Mouse (Mus musculus) embryo, embryonic 9.5 days (tissue): Measurements from ENCODE around the gene Tent4a.

ENCODE experiments used
- DNase-seq: peaks from one replicate; pipeline ENCODE4 v3.0.0-alpha.2; 2017; ENCODE audit errors: extremely low spot score

Gene Tent4a

DNA sequence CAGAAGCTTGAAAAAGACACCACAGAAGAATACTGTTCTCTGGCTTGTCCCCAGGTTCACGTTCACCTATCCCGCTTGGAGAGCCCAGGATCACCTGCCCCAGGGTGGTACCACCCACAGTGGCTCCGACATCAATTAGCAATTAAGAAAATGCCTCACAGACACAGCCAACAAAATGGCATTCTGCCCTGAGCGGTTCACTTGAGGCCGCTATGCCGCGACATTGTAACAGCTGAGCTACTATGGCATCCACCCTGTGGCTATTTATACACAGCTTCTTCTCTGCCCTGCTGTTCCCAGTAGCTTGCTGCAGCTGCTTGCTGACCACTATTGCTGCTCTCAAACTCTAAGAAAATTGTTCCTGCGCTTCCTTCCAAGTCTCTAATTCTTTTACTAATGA, 53.4 kb downstream of the Tent4a start:
- peak; percentile 12 for DNase-seq

DNA sequence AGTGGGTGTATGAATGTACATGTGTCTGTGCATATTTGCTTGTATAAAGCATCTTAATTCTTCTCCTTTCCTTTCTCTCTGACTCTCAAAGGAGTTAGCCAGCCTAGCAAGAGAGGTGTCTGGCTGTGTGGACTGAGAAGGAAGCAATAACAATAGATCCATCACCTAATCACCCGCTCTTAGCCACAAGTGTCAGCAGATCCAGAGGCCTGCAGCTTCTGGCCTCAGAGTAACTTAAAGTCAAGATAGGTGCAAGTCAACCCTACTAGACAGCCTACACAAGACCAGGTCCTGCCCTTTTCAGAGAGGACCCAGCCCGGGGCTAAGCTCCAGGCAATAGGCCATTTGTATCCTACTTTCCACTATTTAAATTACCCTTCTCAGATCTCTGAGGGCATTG, 54.5 kb downstream of the Tent4a start:
- DNase-seq = no peak

DNA sequence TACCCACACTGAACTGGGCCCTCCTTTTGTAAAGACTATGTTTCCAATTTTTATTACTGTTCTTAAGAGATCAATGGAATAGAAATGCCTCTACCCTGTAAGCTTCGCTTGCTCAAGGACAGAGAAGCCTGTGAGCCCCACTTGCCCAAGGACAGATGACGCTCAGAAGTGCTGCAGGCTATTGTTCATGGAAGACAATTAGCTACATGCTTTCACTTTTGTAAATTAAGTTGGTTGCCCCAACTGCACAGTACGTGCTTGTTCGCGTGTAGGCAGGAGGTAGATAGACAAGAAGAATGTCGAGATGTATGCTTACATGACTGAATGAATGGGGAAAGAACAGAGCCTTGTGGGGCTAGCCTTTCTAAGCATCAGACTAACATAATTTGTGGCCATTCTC, 55.7 kb downstream of the Tent4a start:
- no peak for DNase-seq

DNA sequence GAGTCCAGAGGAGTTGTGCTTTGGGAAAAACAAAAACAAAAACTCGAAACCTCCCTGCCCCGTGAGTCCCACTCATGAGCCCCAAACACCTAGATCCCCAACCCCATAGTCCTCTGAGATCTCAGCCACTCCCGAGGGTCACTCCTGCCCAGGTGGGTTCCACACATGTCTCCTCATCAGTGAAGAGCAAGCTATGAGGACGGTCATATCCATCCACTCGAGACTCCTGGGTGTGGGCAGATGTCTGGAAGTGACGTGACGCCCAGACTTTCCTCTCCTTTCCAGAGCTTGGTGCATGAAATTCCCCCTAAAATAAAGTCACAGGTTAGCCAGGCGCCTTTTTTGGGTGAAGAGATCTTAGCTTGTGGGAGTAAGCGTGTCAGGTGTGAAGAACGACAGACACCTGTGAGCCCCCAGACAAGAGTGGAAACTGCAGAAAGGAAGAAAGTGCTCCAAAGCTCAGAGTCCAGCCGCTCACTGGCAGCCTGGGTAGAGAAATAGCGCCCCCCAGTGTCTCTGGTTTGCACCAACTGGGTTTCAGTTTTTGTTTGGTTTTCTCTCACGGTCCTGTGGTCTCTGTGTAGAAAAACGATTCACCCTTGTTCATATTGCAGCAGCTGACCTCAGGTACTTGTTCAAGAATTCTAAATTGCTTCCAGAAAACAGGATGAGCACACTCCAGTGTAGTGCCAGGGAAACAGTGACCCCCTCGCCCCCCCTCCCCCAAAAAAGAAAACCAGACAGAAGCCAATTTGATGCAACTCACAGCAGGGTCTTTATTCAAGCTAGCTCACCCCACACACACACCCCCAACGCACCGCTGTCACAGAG, 73.6 kb downstream of the Tent4a start:
- DNase-seq = peak; percentile 60

DNA sequence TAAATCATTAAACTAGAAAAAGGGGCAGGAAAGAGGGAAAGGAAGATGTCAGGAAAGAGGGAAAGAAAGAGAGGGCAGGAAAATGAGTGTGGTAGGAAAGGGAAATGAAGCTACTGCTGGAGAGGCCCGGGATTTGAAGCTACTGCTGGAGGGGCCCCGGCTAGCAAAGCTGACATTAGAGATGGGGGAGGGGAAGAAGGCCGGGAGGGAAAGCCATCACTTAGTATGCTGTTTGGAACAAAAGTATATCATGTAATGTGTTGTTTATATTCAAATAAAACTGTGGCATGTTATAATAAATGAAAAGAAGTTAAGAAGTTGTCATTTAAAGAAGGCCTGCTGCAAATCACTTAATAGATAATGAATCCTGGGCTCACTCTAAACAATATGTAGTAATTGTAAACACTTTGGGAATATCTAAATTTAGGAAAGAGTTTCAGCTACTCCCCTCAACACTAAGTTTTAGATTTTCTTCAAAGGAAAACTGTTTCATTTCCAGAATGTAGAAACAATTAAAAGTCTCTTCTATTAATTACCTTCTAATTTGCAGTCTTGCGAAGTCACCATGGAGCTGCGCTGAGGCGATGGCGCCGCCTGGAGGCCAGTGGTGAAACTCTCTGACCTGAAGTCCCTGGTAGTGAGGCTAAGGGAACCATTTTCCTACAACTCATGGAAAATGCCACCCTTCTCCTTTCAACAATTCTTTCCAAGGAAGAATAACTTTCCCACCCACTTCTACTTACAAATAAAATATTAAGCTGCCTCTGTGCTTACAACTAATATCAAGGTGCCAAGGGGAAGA, 74.6 kb downstream of the Tent4a start:
- peak; percentile 57 for DNase-seq

DNA sequence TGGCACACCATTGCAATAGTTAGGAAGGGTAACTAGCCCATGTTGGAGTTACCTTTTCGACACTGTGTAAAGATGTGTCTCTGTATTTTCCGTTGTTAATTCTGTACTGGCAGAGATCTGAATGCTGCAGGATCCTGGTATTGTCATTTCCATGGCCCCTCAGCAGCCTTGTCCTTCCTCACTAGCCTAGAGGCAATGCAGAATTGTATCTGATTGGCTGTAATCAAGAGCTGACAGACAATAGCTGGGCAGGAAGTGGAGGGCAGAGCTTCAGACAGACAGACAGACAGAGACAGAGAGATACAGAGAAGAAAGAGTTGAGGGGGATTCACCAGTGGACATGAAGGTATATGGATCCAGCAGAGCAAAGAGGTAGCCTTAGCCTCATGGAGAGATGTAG, 75.5 kb downstream of the Tent4a start:
- DNase-seq = no peak

DNA sequence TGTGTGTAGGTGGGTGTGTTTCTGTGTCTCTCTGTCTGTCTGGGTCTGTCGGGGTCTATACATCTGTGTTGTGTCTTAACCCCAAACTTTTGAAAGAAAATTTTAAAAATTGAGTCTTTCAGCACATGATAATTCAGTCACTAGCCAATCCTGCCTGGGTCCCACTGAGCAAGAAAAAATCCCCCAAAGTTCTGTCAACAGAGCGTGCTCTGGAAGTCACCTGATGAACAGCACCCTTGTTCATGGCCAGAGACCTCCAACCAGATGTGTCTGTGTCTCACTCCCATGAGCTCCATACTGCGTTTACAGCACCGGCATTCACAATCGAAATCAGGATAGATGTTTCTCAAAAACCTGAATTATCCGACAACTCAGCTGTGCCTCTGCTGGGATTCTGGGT, 76.0 kb downstream of the Tent4a start:
- DNase-seq = no peak

DNA sequence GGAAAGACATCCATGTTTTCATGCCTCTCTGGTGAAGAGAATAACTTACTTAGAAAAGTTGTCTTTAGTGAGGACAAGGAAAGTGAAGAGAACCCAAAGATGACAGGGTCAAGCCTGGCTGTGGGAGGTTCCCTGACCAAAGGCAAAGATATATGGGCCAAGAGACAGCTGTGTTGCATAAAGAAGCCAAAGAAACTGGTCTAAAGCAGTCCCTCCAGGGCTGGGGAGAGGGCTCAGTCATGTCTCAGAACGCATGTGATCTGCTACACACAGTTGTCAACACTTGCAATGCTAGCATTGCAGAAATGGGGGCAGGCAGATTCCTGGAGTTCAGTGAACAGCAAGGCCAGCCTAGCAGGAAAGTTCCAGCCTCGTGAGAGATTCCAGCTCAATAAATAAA, 77.3 kb downstream of the Tent4a start:
- DNase-seq = no peak

DNA sequence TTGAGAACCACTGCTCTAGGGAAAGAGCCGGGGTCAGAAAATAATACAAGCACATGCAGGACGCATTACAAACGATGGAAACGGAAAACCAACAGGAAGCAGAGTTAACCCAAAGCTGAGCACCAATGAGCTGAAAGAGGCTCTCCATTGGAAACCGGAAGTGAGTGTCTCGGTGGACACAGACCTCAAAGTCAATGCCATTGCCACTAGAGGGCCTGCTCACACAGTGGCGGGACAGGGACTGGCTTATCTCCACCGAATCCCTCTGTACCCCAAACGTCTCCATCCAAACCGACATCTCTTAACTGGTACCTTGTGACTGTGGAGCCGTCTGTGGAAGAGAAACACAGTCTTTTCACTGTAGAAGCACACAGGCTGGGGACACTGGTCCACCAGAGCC, 77.8 kb downstream of the Tent4a start:
- DNase-seq = no peak

DNA sequence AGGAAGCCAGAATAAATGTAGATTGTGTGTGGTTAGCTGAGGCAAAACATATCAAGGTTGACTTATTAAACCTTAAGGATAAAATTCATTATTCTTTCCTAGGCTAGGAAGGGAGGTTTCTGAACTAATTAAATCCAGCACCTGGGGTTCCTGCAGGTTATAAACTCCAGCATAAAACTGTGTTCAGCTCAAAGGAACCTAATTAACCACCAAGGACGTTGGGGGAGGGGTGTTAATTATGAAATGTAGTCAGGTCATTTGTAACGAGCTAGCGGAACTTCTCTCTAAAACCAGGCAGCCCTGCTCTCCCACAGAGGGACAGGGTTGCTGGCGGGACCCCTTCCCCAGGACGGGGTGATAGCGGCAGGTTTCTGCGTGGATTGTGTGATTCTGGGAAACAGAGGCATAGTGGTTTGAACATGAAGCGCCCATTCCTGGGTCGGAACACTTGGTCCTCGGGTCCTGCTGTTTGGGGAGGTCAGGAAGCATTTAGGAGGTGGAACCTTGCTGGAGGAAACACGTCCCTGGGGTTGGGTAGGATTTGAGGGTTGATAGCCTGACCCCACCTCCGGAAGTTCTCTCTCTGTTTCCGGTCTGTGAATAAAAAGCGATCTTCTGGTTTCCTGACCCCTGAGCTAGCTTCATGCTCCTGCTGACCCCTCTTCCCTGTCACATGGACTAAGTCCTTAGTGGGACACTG, 78.8 kb downstream of the Tent4a start:
- DNase-seq = no peak
